Mouse (Mus musculus): ENCODE measurements around the gene Rbpms2.

The Rbpms2 gene

GRCm38 (mm10) chr9:65629025-65629766 lies at the start of gene Rbpms2:
Rbpms2 (plus strand) TSS chr9:65629648.
- DNase-seq (ENCODE audit: low spot score in 2 of 2) = no peak

- DNase-seq (ENCODE audit: low spot score in 2 of 2) = peak; percentile 94 to 97
Observed at GRCm38 (mm10) chr9:65579781-65580371, 49.6 kb upstream of the Rbpms2 start, which contains the start of gene Plekho2. Plekho2 (minus strand) TSS chr9:65580040.

- peak; percentile 92 to 93 for DNase-seq (ENCODE audit: low spot score in 2 of 2)
Observed at GRCm38 (mm10) chr9:65580401-65581256, 48.8 kb upstream of the Rbpms2 start.

GRCm38 (mm10) chr9:65583045-65583444 lies 46.4 kb upstream of the Rbpms2 start:
- DNase-seq (ENCODE audit: low spot score in 2 of 2) = peak; percentile 64 to 77

GRCm38 (mm10) chr9:65586406-65587269 lies 42.8 kb upstream of the Rbpms2 start, which contains the start of gene Pif1:
Pif1 (plus strand) TSS chr9:65587160.
- peak; percentile 92 for DNase-seq (ENCODE audit: low spot score in 2 of 2)

GRCm38 (mm10) chr9:65587270-65587572 lies 42.2 kb upstream of the Rbpms2 start:
- no peak for DNase-seq (ENCODE audit: low spot score in 2 of 2)

GRCm38 (mm10) chr9:65587573-65588358 lies 41.7 kb upstream of the Rbpms2 start:
- DNase-seq (ENCODE audit: low spot score in 2 of 2) = peak; percentile 56 to 81

GRCm38 (mm10) chr9:65589091-65589490 lies 40.4 kb upstream of the Rbpms2 start:
- DNase-seq (ENCODE audit: low spot score in 2 of 2) = no peak

- no peak for DNase-seq (ENCODE audit: low spot score in 2 of 2)
Observed at GRCm38 (mm10) chr9:65592721-65593120, 36.7 kb upstream of the Rbpms2 start.

- no peak for DNase-seq (ENCODE audit: low spot score in 2 of 2)
Observed at GRCm38 (mm10) chr9:65593596-65593995, 35.9 kb upstream of the Rbpms2 start.

- peak; percentile 48 to 70 for DNase-seq (ENCODE audit: low spot score in 2 of 2)
Observed at GRCm38 (mm10) chr9:65598765-65599249, 30.6 kb upstream of the Rbpms2 start.

- no peak for DNase-seq (ENCODE audit: low spot score in 2 of 2)
Observed at GRCm38 (mm10) chr9:65600951-65601350, 28.5 kb upstream of the Rbpms2 start.

- DNase-seq (ENCODE audit: low spot score in 2 of 2) = no peak
Observed at GRCm38 (mm10) chr9:65603401-65604102, 25.9 kb upstream of the Rbpms2 start.

- DNase-seq (ENCODE audit: low spot score in 2 of 2) = peak; percentile 28 to 65
Observed at GRCm38 (mm10) chr9:65605471-65606136, 23.8 kb upstream of the Rbpms2 start.

- DNase-seq (ENCODE audit: low spot score in 2 of 2) = no peak
Observed at GRCm38 (mm10) chr9:65606321-65607109, 22.9 kb upstream of the Rbpms2 start.

GRCm38 (mm10) chr9:65607120-65607519 lies 22.3 kb upstream of the Rbpms2 start:
- no peak for DNase-seq (ENCODE audit: low spot score in 2 of 2)

- no peak for DNase-seq (ENCODE audit: low spot score in 2 of 2)
Observed at GRCm38 (mm10) chr9:65611969-65612486, 17.4 kb upstream of the Rbpms2 start.

GRCm38 (mm10) chr9:65613098-65613497 lies 16.4 kb upstream of the Rbpms2 start:
- DNase-seq (ENCODE audit: low spot score in 2 of 2) = no peak
